Mouse (Mus musculus) left cerebral cortex, postnatal 4 days (tissue): ENCODE data around the gene Olfr1086. TPM values are rescaled to one million over a fixed set of nuclear protein-coding genes. Genes with fewer than 3 reads are reported as not detected.
"Not testable (repeated sequence)": the region's sequence is repeated elsewhere in the genome, so short reads cannot be mapped to it uniquely, and the experiment has no call there.

Experiments
- DNase-seq: peaks from one replicate; pipeline ENCODE4 v3.0.0-alpha.2; 2022
- intact Hi-C: fragments of 180-260 bp; cut with DNase I; formaldehyde crosslinking; loops from one replicate; pipeline ENCODE4 v1.15.1; 2025
- total RNA-seq, 2 experiments: library from RNA; stranded (reverse); gene quantifications; 2 replicates each; pipeline ENCODE4 v1.2.3; 2021

Gene Olfr1086
- total RNA-seq = not detected

DNA sequence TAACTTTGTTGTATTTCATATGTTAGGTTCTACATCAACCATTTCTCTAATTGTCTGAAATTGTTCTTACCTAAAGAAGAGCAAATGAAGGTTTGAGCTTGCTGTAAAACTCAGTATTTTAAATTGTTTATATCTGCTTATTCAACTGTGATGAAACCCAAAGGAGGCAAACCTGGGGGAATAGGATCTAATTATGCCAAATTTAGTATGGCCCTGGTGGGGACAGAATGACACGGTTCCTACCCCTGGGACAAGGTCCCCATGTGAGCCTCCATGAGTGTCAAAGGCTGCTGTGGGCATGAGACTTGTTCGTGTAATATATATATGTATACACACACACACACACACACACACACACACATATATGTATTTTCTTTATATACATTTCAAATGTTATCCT lies at the start of gene Olfr1086:
Gene Olfr1086, minus strand, starts transcription at position 101 of the 400 bp plus-strand sequence.
- DNase-seq = no peak
- intact Hi-C loops = no loop called here

DNA sequence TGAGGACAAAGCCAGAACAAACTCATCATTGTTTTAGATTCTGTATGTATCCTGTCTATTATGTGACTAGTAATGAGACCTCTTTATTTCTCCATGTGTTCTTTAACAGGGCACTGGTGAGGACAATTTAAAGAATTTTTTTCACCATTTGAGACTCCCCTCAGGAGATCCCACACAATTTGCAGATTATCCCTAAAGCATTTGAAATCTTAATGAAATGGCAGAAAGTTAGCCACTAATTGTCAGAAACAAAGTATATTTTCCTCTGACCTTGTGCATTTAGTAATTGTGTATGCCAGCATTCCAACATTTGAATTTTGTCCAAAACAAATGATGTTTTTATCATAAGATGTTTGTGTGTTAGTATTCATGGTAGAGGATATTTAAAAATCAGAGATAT lies 18.4 kb upstream of the Olfr1086 start, which contains the start of gene Olfr1087:
Gene Olfr1087, minus strand, starts transcription at position 101 of the 400 bp plus-strand sequence.
- intact Hi-C loops = no loop called here
- DNase-seq = no peak

DNA sequence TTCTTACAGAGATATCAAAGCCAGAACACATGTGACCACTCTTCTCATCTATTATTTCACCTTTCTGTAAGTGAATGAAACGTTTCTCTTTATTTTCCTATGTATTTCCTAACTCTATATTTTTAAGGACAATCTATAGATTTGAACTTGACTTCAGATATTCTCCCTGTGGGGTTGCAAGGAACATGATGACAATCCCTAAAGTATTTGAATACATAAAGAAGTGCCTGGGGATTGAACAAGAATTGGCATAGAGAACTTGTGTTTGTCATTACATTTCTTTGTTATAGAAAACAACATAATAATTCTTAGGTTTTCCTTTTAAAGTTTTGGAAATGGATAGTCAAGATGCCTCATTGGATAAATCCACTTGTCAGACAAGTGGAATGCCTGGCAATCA lies 18.0 kb downstream of the Olfr1086 start, which contains the start of gene Olfr1085:
Gene Olfr1085, minus strand, starts transcription at position 101 of the 400 bp plus-strand sequence.
- intact Hi-C loops = no loop called here
- DNase-seq = no peak

DNA sequence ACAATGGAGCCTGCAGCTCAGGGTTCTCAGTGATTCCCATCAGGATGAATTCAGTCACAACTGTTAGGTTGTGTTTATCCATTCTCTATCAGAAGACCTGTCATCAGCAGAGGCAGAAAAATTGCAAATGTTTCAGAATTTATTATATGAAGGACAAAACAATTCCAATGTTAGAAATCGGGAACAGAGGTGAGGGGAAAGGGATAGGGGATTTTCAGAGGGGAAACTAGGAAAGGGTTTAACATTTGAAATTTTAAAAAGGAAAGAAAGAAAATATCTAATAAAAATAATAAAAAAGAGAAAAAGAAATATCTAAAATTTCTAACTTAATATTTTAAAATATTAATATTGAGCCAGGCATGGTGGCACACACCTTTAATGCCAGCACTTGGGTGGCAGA lies 40.3 kb downstream of the Olfr1086 start, which contains the start of gene Olfr1084:
Gene Olfr1084, minus strand, starts transcription at position 101 of the 400 bp plus-strand sequence.
- intact Hi-C loops, DNase-seq: not testable (repeated sequence)

Other genes with a start within 250 kb of the Olfr1086 start
- gene Olfr1065, start 229.5 kb downstream of the Olfr1086 start, total RNA-seq = not detected
- gene Olfr1066, start 223.8 kb downstream of the Olfr1086 start, total RNA-seq = not detected
- not detected for gene Olfr228, start 192.7 kb downstream of the Olfr1086 start, total RNA-seq
- not detected for gene Olfr1076, start 171.6 kb downstream of the Olfr1086 start, total RNA-seq
- not detected for gene Olfr1079, start 137.6 kb downstream of the Olfr1086 start, total RNA-seq
- gene Olfr1080, start 121.9 kb downstream of the Olfr1086 start, total RNA-seq = not detected
- not detected for gene Olfr1082, start 81.1 kb downstream of the Olfr1086 start, total RNA-seq
- gene Olfr1084, start 40.4 kb downstream of the Olfr1086 start, total RNA-seq = not detected
- not detected for gene Olfr1085, start 18.1 kb downstream of the Olfr1086 start, total RNA-seq
- gene Olfr1087, start 18.3 kb upstream of the Olfr1086 start, total RNA-seq = not detected
- gene Olfr1089, start 53.6 kb upstream of the Olfr1086 start, total RNA-seq = not detected
- not detected for gene Olfr1090, start 78.9 kb upstream of the Olfr1086 start, total RNA-seq
- gene Olfr1093, start 102.4 kb upstream of the Olfr1086 start, total RNA-seq = not detected
- not detected for gene Olfr141, start 129.9 kb upstream of the Olfr1086 start, total RNA-seq
- gene Olfr1094, start 144.6 kb upstream of the Olfr1086 start, total RNA-seq = not detected
- gene Olfr1095, start 171.6 kb upstream of the Olfr1086 start, total RNA-seq = not detected
- gene Gm13723, start 194.7 kb upstream of the Olfr1086 start, total RNA-seq = not detected
- not detected for gene Olfr1097, start 212.1 kb upstream of the Olfr1086 start, total RNA-seq
- gene Olfr1098, start 244.5 kb upstream of the Olfr1086 start, total RNA-seq = not detected